Mouse (Mus musculus): Measurements from ENCODE around the gene Bcl11b. TPM values are rescaled to one million over a fixed set of nuclear protein-coding genes. Genes with fewer than 3 reads are reported as not detected.

Gene Bcl11b
- polyA plus RNA-seq, 1 experiment from 2014 or later, result 5.2 TPM

- no peak for TF ChIP-seq CTCF (IDR thresholded peaks at IDR 0.05; ENCODE audit: low read depth)
- Histone ChIP-seq H3K4me1 (replicated peaks; ENCODE audit: control insufficient read depth, insufficient read depth, low read length) (no peaks in the 10 kb centered on the region), H3K4me2 (replicated peaks; ENCODE audit: low read depth) (no peak overlapping the region), H3K36me3 (ENCODE audit: control insufficient read depth, insufficient read depth) (no peaks in the 10 kb centered on the region), H3K9me3 (ENCODE audit: control insufficient read depth) (no peaks in the 10 kb centered on the region), H3K27me3 (replicated peaks; ENCODE audit: control insufficient read depth, insufficient read depth, low read length) (no peaks in the 10 kb centered on the region), H3K9ac (ENCODE audit: low read depth, low read length) (no peak overlapping the region), H3K4me3 (ENCODE audit: low read depth, low read length) (no peak overlapping the region), H3K27ac (ENCODE audit: low read depth, low read length) (no peak overlapping the region)
- ATAC-seq, result no peak
- 91% methylated on average over 9 of the region's 9 CpGs for WGBS
Observed at GRCm38 (mm10) chr12:107940774-107941173, 62.6 kb downstream of the Bcl11b start.

DNA sequence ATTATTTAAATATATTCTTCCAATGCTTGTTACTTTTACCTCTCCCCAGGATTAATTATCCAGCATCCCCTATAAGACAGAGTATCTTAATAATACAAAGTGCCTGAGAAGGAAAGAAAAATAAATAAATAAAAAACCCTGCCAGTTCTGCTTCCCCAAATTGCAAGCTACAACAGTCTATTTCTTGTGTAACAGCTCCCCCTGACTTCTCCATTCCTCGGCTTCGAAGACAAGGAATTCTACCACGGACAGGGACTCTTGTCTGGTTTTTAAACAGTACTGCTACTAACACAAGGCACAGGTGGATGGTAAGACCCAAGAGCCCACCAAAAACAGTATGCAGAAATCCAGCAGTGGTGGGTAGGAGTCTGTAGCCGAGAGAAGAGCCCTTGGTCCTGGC, 64.2 kb downstream of the Bcl11b start:
- no peak for ATAC-seq
- H3K36me3 ChIP-seq (ENCODE audit: control insufficient read depth, insufficient read depth), result no peaks in the 10 kb centered on the region
- H3K27me3 ChIP-seq (replicated peaks; ENCODE audit: control insufficient read depth, insufficient read depth, low read length), result no peaks in the 10 kb centered on the region
- no peak overlapping the region for H3K4me3 ChIP-seq (ENCODE audit: low read depth, low read length)
- 62% methylated on average over 4 of the region's 4 CpGs for WGBS
- no peaks in the 10 kb centered on the region for H3K9me3 ChIP-seq (ENCODE audit: control insufficient read depth)
- no peak overlapping the region for H3K9ac ChIP-seq (ENCODE audit: low read depth, low read length)
- H3K4me1 ChIP-seq (replicated peaks; ENCODE audit: control insufficient read depth, insufficient read depth, low read length), result no peaks in the 10 kb centered on the region
- peak; percentile 39 for TF ChIP-seq CTCF (IDR thresholded peaks at IDR 0.05; ENCODE audit: low read depth)
- H3K27ac ChIP-seq (ENCODE audit: low read depth, low read length), result no peak overlapping the region
- H3K4me2 ChIP-seq (replicated peaks; ENCODE audit: low read depth), result no peak overlapping the region

- H3K4me2 ChIP-seq (replicated peaks; ENCODE audit: low read depth), result no peak overlapping the region
- no peak for TF ChIP-seq CTCF (IDR thresholded peaks at IDR 0.05; ENCODE audit: low read depth)
- no peak for ATAC-seq
- H3K9me3 ChIP-seq (ENCODE audit: control insufficient read depth), result no peaks in the 10 kb centered on the region
- H3K4me3 ChIP-seq (ENCODE audit: low read depth, low read length), result no peak overlapping the region
- H3K9ac ChIP-seq (ENCODE audit: low read depth, low read length), result no peak overlapping the region
- no peaks in the 10 kb centered on the region for H3K4me1 ChIP-seq (replicated peaks; ENCODE audit: control insufficient read depth, insufficient read depth, low read length)
- H3K36me3 ChIP-seq (ENCODE audit: control insufficient read depth, insufficient read depth), result no peaks in the 10 kb centered on the region
- 65% methylated on average over 5 of the region's 5 CpGs for WGBS
- H3K27ac ChIP-seq (ENCODE audit: low read depth, low read length), result no peak overlapping the region
- no peaks in the 10 kb centered on the region for H3K27me3 ChIP-seq (replicated peaks; ENCODE audit: control insufficient read depth, insufficient read depth, low read length)
Observed at GRCm38 (mm10) chr12:107936972-107937371, 66.4 kb downstream of the Bcl11b start.

DNA sequence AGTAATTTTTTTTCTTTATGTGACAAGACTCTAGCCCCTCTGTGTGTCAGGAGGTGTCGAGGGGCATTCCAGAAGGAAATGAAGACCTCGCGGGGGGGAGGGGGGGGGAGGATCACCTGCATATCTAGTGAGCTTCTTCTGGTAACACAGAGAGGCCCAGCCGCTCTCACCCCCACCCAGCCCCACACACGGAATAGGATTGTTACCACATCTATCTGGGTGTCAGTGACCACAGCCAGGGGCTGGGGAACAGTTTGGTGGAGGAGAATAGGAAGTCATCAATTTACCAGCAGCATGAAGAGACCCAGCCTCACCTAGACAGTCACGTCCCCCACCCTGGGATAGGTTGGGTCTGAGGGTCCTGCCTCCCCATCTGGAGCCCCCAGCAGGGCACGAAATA, 67.0 kb downstream of the Bcl11b start:
- ATAC-seq, result no peak
- Histone ChIP-seq H3K4me1 (replicated peaks; ENCODE audit: control insufficient read depth, insufficient read depth, low read length) (no peaks in the 10 kb centered on the region), H3K9ac (ENCODE audit: low read depth, low read length) (no peak overlapping the region), H3K36me3 (ENCODE audit: control insufficient read depth, insufficient read depth) (no peaks in the 10 kb centered on the region), H3K4me2 (replicated peaks; ENCODE audit: low read depth) (no peak overlapping the region), H3K27me3 (replicated peaks; ENCODE audit: control insufficient read depth, insufficient read depth, low read length) (no peaks in the 10 kb centered on the region), H3K4me3 (ENCODE audit: low read depth, low read length) (no peak overlapping the region), H3K27ac (ENCODE audit: low read depth, low read length) (no peak overlapping the region), H3K9me3 (ENCODE audit: control insufficient read depth) (no peaks in the 10 kb centered on the region)
- no peak for TF ChIP-seq CTCF (IDR thresholded peaks at IDR 0.05; ENCODE audit: low read depth)
- WGBS, result 80% methylated on average over 7 of the region's 7 CpGs

GRCm38 (mm10) chr12:107934831-107935437, 68.5 kb downstream of the Bcl11b start:
- H3K9ac ChIP-seq (ENCODE audit: low read depth, low read length), result no peak overlapping the region
- 65% methylated on average over 19 of the region's 19 CpGs for WGBS
- H3K27ac ChIP-seq (ENCODE audit: low read depth, low read length), result no peak overlapping the region
- no peaks in the 10 kb centered on the region for H3K36me3 ChIP-seq (ENCODE audit: control insufficient read depth, insufficient read depth)
- no peak overlapping the region for H3K4me2 ChIP-seq (replicated peaks; ENCODE audit: low read depth)
- H3K4me1 ChIP-seq (replicated peaks; ENCODE audit: control insufficient read depth, insufficient read depth, low read length), result no peaks in the 10 kb centered on the region
- no peaks in the 10 kb centered on the region for H3K27me3 ChIP-seq (replicated peaks; ENCODE audit: control insufficient read depth, insufficient read depth, low read length)
- no peak for TF ChIP-seq CTCF (IDR thresholded peaks at IDR 0.05; ENCODE audit: low read depth)
- H3K9me3 ChIP-seq (ENCODE audit: control insufficient read depth), result no peaks in the 10 kb centered on the region
- ATAC-seq, result no peak
- no peak overlapping the region for H3K4me3 ChIP-seq (ENCODE audit: low read depth, low read length)

- Histone ChIP-seq H3K9ac (ENCODE audit: low read depth, low read length) (no peak overlapping the region), H3K9me3 (ENCODE audit: control insufficient read depth) (no peaks in the 10 kb centered on the region), H3K4me1 (replicated peaks; ENCODE audit: control insufficient read depth, insufficient read depth, low read length) (no peaks in the 10 kb centered on the region), H3K36me3 (ENCODE audit: control insufficient read depth, insufficient read depth) (no peaks in the 10 kb centered on the region), H3K4me2 (replicated peaks; ENCODE audit: low read depth) (no peak overlapping the region), H3K4me3 (ENCODE audit: low read depth, low read length) (no peak overlapping the region), H3K27ac (ENCODE audit: low read depth, low read length) (no peak overlapping the region), H3K27me3 (replicated peaks; ENCODE audit: control insufficient read depth, insufficient read depth, low read length) (no peaks in the 10 kb centered on the region)
- no peak for TF ChIP-seq CTCF (IDR thresholded peaks at IDR 0.05; ENCODE audit: low read depth)
- WGBS, result 77% methylated on average over 12 of the region's 12 CpGs
- no peak for ATAC-seq
Observed at GRCm38 (mm10) chr12:107932140-107932539, 71.3 kb downstream of the Bcl11b start.

DNA sequence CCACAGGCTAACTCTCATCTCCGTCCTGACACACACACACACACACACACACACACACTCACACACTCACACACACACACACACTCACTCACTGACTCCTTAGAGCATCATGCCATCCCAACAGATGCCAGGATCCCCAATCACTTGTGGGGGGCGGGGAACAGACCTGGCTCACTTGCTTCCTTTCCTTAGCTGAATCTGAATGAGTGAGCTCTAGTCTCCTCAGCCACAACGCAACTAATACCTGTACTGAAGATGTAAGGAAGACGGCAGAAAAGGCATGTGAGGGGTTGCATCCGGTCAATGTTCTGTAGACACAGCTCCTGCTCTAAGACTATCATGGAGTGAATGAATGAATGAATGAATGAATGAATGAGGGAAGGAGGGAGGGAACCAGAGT, 71.9 kb downstream of the Bcl11b start:
- peak overlapping the region; percentile 44; the same call in 1 of the 2 replicates for H3K4me2 ChIP-seq (replicated peaks; ENCODE audit: low read depth)
- no peaks in the 10 kb centered on the region for H3K4me1 ChIP-seq (replicated peaks; ENCODE audit: control insufficient read depth, insufficient read depth, low read length)
- no peak for TF ChIP-seq CTCF (IDR thresholded peaks at IDR 0.05; ENCODE audit: low read depth)
- ATAC-seq, result no peak
- H3K36me3 ChIP-seq (ENCODE audit: control insufficient read depth, insufficient read depth), result no peaks in the 10 kb centered on the region
- no peak overlapping the region for H3K4me3 ChIP-seq (ENCODE audit: low read depth, low read length)
- WGBS, result 77% methylated on average over 5 of the region's 5 CpGs
- no peaks in the 10 kb centered on the region for H3K27me3 ChIP-seq (replicated peaks; ENCODE audit: control insufficient read depth, insufficient read depth, low read length)
- H3K9me3 ChIP-seq (ENCODE audit: control insufficient read depth), result no peaks in the 10 kb centered on the region
- no peak overlapping the region for H3K27ac ChIP-seq (ENCODE audit: low read depth, low read length)
- H3K9ac ChIP-seq (ENCODE audit: low read depth, low read length), result no peak overlapping the region
